Mouse (Mus musculus) retina, embryonic 14.5 days (tissue): Measurements from ENCODE around the gene 1700029H14Rik.
A peak's percentile ranks its signal among the peaks of the same experiment; 100 is the strongest.

Source experiments
- DNase-seq: peaks from one replicate; pipeline ENCODE4 v3.0.0-alpha.2; 2015; ENCODE audit warnings: low spot score

The 1700029H14Rik gene

DNA sequence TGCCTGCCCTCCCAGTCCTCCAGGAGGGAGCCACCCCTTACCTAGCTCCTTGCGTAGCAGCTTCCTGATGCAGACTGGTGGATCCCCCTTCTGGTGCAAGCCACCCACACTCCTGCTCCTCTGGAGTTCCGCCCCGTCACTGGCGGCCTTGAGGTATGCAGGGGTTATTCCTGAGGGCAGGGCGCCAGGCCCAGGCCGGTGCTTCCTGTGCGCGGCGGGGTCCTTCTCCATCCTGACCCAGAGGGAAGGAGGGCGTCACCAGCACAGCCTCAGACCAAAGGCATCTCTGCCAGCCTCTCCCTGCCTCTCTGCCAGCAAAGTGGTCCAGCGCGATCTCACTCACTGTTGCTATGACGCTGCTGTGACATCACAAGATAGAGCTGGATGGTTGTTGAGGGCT, at the start of gene 1700029H14Rik:
TSS of gene 1700029H14Rik (minus strand) at position 344 of the 400 bp plus-strand sequence.
- DNase-seq, result no peak

- no peak for DNase-seq
Observed at GRCm38 (mm10) chr8:13611702-13612101, 49.4 kb upstream of the 1700029H14Rik start.

GRCm38 (mm10) chr8:13609971-13610370, 47.7 kb upstream of the 1700029H14Rik start:
- no peak for DNase-seq

- no peak for DNase-seq
Observed at GRCm38 (mm10) chr8:13608946-13609345, 46.7 kb upstream of the 1700029H14Rik start.

GRCm38 (mm10) chr8:13605920-13606480, 43.7 kb upstream of the 1700029H14Rik start:
- DNase-seq, result no peak

- peak; percentile 70 for DNase-seq
Observed at GRCm38 (mm10) chr8:13602621-13603020, 40.4 kb upstream of the 1700029H14Rik start.

- DNase-seq, result no peak
Observed at GRCm38 (mm10) chr8:13601166-13601565, 38.9 kb upstream of the 1700029H14Rik start.

GRCm38 (mm10) chr8:13600716-13601115, 38.5 kb upstream of the 1700029H14Rik start:
- no peak for DNase-seq

DNA sequence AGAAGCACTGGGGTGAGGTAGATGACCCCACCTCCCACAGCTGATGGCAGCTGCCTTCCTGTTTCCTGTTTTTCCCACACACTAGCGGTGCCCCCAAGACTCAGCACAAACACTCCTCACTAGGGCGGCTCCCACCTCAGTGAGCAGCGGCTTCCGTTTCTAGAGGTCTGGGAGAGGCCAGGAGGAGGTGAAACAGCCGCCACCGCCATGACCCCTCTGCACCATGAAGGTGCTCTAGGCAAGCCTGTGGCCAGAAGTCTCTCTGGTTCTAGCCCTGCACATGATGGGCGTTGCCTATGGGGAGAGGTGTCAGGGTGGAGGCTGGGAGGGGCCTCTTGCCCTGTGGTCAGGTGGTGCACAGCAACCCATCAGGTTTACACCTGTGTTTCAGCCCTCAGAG, 37.9 kb upstream of the 1700029H14Rik start:
- DNase-seq, result no peak

GRCm38 (mm10) chr8:13597777-13598176, 35.5 kb upstream of the 1700029H14Rik start:
- DNase-seq, result no peak

- no peak for DNase-seq
Observed at GRCm38 (mm10) chr8:13595861-13596260, 33.6 kb upstream of the 1700029H14Rik start.

- DNase-seq, result no peak
Observed at GRCm38 (mm10) chr8:13594884-13595323, 32.6 kb upstream of the 1700029H14Rik start.

GRCm38 (mm10) chr8:13593340-13593739, 31.1 kb upstream of the 1700029H14Rik start:
- no peak for DNase-seq

- no peak for DNase-seq
Observed at GRCm38 (mm10) chr8:13591246-13591645, 29.0 kb upstream of the 1700029H14Rik start.

DNA sequence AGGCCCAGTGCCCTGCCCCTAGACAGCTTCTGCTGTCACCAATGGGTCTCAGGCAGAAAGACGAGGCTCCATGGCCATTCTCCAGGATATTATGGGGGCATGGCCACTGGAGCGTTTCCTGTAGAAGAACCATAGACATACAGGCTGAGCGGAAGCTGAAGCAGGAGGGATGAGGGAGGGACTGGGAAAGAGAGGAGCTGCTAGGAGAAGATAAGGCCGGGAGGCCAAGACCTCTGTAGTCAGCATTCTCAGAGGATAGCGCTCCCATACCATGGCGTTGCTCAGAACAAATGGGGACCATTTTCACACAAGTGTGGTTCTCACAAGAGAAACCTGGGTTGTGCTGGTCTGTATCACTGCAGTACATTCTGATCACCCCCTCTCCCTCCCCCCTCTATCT, 26.8 kb upstream of the 1700029H14Rik start:
- DNase-seq, result no peak

- DNase-seq, result no peak
Observed at GRCm38 (mm10) chr8:13584652-13585051, 22.4 kb upstream of the 1700029H14Rik start.

DNA sequence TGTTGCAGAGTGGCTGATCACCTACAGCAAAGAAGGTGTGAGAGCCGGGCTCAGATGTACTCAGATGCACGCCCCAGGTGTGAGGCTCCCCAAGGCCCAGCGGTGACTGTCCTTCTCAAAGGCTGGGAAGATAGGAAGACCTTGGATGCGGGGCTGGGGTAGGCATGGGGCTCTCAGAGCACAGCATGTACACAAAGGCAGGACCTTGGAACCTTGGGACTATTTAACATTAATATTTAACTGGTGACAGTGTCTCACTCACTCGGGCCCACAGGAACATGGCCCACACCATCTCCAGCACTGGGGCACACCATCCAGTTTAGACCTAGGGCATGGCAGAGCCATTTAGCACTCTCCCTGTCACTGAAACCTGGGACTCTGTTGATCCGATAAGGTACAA, 15.6 kb upstream of the 1700029H14Rik start:
- no peak for DNase-seq

DNA sequence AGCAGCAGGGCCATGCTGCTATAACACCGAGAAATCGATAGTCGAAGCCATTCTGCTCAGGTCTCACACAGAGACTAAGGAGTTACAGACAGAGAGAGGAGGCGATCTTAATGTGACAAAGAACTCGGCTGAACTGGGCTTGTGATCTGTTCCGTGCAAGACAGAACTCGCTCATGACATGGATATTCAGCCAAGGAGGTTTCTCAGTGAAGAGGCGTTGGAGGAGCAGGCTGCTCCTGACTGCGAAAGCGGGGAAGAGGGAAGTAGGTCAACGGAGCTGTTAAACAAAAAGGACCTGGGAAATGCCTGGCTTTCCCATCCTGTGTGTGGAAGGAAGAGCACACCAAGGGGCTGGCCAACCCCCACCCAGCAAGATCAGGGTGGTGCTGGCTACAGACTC, 9.7 kb upstream of the 1700029H14Rik start:
- DNase-seq, result no peak

DNA sequence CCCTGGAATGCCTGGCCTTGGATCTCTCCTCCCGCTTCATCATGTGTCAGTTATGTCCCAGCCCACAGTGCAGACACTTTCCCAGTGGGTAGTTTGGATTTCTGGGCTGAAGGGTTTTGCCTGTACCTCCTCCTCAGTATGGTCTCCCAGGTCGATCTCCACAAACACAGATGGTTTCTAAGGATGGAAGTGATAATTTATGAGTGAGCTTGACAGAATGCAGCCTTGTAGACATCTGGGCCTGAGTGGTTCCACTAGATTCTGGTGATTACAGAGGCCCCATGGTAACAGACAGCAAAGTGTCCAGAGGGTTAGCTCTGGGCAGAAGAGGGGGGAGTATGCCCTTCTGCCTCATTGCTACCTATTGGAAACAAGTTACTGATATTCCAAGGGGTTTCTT, 4.7 kb downstream of the 1700029H14Rik start:
- DNase-seq, result no peak

GRCm38 (mm10) chr8:13551574-13551830, 10.8 kb downstream of the 1700029H14Rik start:
- DNase-seq, result no peak

- DNase-seq, result peak; percentile 96
Observed at GRCm38 (mm10) chr8:13550718-13551573, 11.3 kb downstream of the 1700029H14Rik start.

GRCm38 (mm10) chr8:13548831-13549230, 13.4 kb downstream of the 1700029H14Rik start:
- no peak for DNase-seq

- peak; percentile 40 for DNase-seq
Observed at GRCm38 (mm10) chr8:13548235-13548634, 14.0 kb downstream of the 1700029H14Rik start.

- no peak for DNase-seq
Observed at GRCm38 (mm10) chr8:13546421-13546820, 15.8 kb downstream of the 1700029H14Rik start.
